Mouse (Mus musculus) limb, embryonic 14.5 days (tissue): ENCODE results near the gene Kdf1. TPM values are rescaled to one million over a fixed set of nuclear protein-coding genes. Genes with fewer than 3 reads are reported as not detected.

Experiments used
- ATAC-seq: fragments of 200-750 bp; cut with Nextera tagmentation; 2 replicates; pipeline ENCODE4 v1.8.0; 2017; ENCODE audit warnings: low read depth, moderate number of reproducible peaks, moderate TSS enrichment; ENCODE audit not compliant: low FRiP score
- DNase-seq: peaks from one replicate; pipeline ENCODE4 v3.0.0-alpha.2; 2015; ENCODE audit warnings: low spot score
- H3K27ac ChIP-seq: fragments of 300-500 bp; sonication (generic); replicated peaks from 2 replicates; pipeline ENCODE4 v1.5.1; 2014; ENCODE audit warnings: low read depth, mild to moderate bottlenecking, low read length, moderate library complexity, mixed read lengths
- H3K27me3 ChIP-seq: fragments of 300-500 bp; sonication (generic); 2 replicates; pipeline ENCODE4 v1.6.1; 2014; ENCODE audit warnings: low read length, mixed read lengths; ENCODE audit not compliant: control insufficient read depth, insufficient read depth
- H3K36me3 ChIP-seq: fragments of 300-500 bp; sonication (generic); 2 replicates; pipeline ENCODE4 v1.6.1; 2014; ENCODE audit warnings: mild to moderate bottlenecking, low read length, moderate library complexity, mixed read lengths; ENCODE audit not compliant: control insufficient read depth, insufficient read depth
- H3K4me1 ChIP-seq: fragments of 300-500 bp; sonication (generic); 2 replicates; pipeline ENCODE4 v1.6.1; 2014; ENCODE audit warnings: antibody characterized with exemption, low read length, mixed read lengths; ENCODE audit not compliant: control insufficient read depth, insufficient read depth
- H3K4me2 ChIP-seq: fragments of 300-500 bp; sonication (generic); replicated peaks from 2 replicates; pipeline ENCODE4 v1.6.1; 2014; ENCODE audit warnings: low read depth, mild to moderate bottlenecking, low read length, moderate library complexity; ENCODE audit not compliant: severe bottlenecking
- H3K4me3 ChIP-seq: fragments of 300-500 bp; sonication (generic); replicated peaks from 2 replicates; pipeline ENCODE4 v1.5.1; 2014; ENCODE audit warnings: low read length
- H3K9ac ChIP-seq: fragments of 300-500 bp; sonication (generic); 2 replicates; pipeline ENCODE4 v1.6.1; 2014; ENCODE audit warnings: mild to moderate bottlenecking, low read depth, low read length, moderate library complexity; ENCODE audit not compliant: severe bottlenecking
- H3K9me3 ChIP-seq: fragments of 300-500 bp; sonication (generic); 2 replicates; pipeline ENCODE4 v1.6.1; 2016; ENCODE audit warnings: low read length; ENCODE audit not compliant: control insufficient read depth
- POLR2A ChIP-seq: fragments of 200-500 bp; IDR thresholded peaks from 2 replicates; pipeline ENCODE4 v1.8.0; 2012; ENCODE audit warnings: inconsistent platforms, mild to moderate bottlenecking, moderate library complexity, borderline replicate concordance; ENCODE audit not compliant: insufficient read depth, insufficient read length; ENCODE audit errors: extremely low read depth
- WGBS: fragments of 180-500 bp; shearing (Covaris S2); extraction: QIAGEN DNeasy Blood & Tissue Kit; methylation state at CpG from one replicate; pipeline ENCODE4 v1.1.7; 2014; 5-methylcytosine and 5-hydroxymethylcytosine counted together
- microRNA-seq: library from miRNA; unstranded; fragments of <30 nt; microRNA quantifications from one replicate; pipeline ENCODE4, GENCODE M21; 2016
- polyA plus RNA-seq, 2 experiments: library from polyadenylated mRNA; depleted of rRNA in 1 of 2; stranded (reverse) in 1 of 2; unstranded in 1 of 2; fragments of >200 nt; fragmentation: Nextera tagmentation in 1 of 2; extraction: Ambion mirVana in 1 of 2; gene quantifications; 2 replicates each; pipeline versions ENCODE4 v1.2.1 to v1.2.3; 2012 to 2014

The Kdf1 gene
- polyA plus RNA-seq, 2 experiments: 7.1 to 13.5 TPM

DNA sequence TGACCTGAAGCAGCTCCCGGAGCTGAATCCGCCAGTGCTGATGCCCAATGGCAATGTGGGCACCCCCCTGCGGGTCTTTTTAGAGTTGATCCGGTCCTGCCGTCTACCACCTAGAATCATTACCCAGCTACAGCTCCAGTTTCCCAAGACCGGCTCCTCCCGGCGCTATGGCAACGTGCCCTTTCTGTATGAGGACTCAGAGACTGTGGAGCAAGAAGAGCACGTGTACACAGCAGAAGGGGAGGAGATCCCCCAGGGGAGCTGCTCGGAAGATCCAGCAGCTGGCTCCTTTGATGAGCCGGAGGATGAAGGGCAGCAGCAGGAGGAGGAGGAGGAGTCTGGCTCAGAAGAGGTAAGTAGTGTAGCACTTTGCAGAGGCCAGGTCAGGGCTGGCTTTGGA lies 59.2 kb downstream of the Kdf1 start:
- no peak overlapping the region for H3K4me3 ChIP-seq
- no peak overlapping the region for H3K9ac ChIP-seq
- no peak overlapping the region for H3K4me2 ChIP-seq
- ATAC-seq (no peak), DNase-seq (no peak)
- H3K4me1 ChIP-seq: peaks cover 5% of the 10 kb centered on the region
- peaks cover 45% of the 10 kb centered on the region for H3K36me3 ChIP-seq
- 79% methylated on average over 12 of the region's 12 CpGs for WGBS
- TF ChIP-seq POLR2A: no peak
- H3K9me3 ChIP-seq: no peaks in the 10 kb centered on the region
- H3K27ac ChIP-seq: no peak overlapping the region
- H3K27me3 ChIP-seq: no peaks in the 10 kb centered on the region

Small RNA genes within 50 kb of the gene (microRNA-seq; reads per million reads assigned to microRNA genes)
- not detected for gene Gm23158

Other genes with a start within 250 kb of the Kdf1 start
- 101 and 119 TPM in 2 replicates for gene Tmem222, start 241.2 kb upstream of the Kdf1 start, polyA plus RNA-seq (2012; rRNA removed)
- 81.6 and 84.1 TPM in 2 replicates for gene Tmem222, start 241.2 kb upstream of the Kdf1 start, polyA plus RNA-seq (2014; fragmentation: Nextera tagmentation; extraction: Ambion mirVana)
- 27.8 and 35.9 TPM in 2 replicates for gene Wdtc1, start 165.5 kb upstream of the Kdf1 start, polyA plus RNA-seq (2012; rRNA removed)
- gene Wdtc1, start 165.5 kb upstream of the Kdf1 start, polyA plus RNA-seq (2014; fragmentation: Nextera tagmentation; extraction: Ambion mirVana): 17.6 and 18.6 TPM in 2 replicates
- gene Slc9a1, start 149.3 kb upstream of the Kdf1 start, polyA plus RNA-seq (2012; rRNA removed): 36.7 and 46.7 TPM in 2 replicates
- 11.4 and 11.5 TPM in 2 replicates for gene Slc9a1, start 149.3 kb upstream of the Kdf1 start, polyA plus RNA-seq (2014; fragmentation: Nextera tagmentation; extraction: Ambion mirVana)
- gene Tent5b, start 38.8 kb upstream of the Kdf1 start, polyA plus RNA-seq (2012; rRNA removed): 0.80 and 1.0 TPM in 2 replicates
- gene Tent5b, start 38.8 kb upstream of the Kdf1 start, polyA plus RNA-seq (2014; fragmentation: Nextera tagmentation; extraction: Ambion mirVana): 1.4 and 1.7 TPM in 2 replicates
- 5.4 and 7.1 TPM in 2 replicates for gene Trnp1, start 20.4 kb upstream of the Kdf1 start, polyA plus RNA-seq (2012; rRNA removed)
- gene Trnp1, start 20.4 kb upstream of the Kdf1 start, polyA plus RNA-seq (2014; fragmentation: Nextera tagmentation; extraction: Ambion mirVana): 5.0 and 6.1 TPM in 2 replicates
- 141 and 184 TPM in 2 replicates for gene Nudc, start 27.0 kb downstream of the Kdf1 start, polyA plus RNA-seq (2012; rRNA removed)
- 180 and 197 TPM in 2 replicates for gene Nudc, start 27.0 kb downstream of the Kdf1 start, polyA plus RNA-seq (2014; fragmentation: Nextera tagmentation; extraction: Ambion mirVana)
- 0.05 TPM in 1 of 2 replicates, not detected in the other for gene Nr0b2, start 34.4 kb downstream of the Kdf1 start, polyA plus RNA-seq (2012; rRNA removed)
- 0.17 TPM in 1 of 2 replicates, not detected in the other for gene Nr0b2, start 34.4 kb downstream of the Kdf1 start, polyA plus RNA-seq (2014; fragmentation: Nextera tagmentation; extraction: Ambion mirVana)
- gene Gpatch3, start 55.8 kb downstream of the Kdf1 start, polyA plus RNA-seq (2012; rRNA removed): 8.0 and 8.4 TPM in 2 replicates
- 8.1 and 9.2 TPM in 2 replicates for gene Gpatch3, start 55.8 kb downstream of the Kdf1 start, polyA plus RNA-seq (2014; fragmentation: Nextera tagmentation; extraction: Ambion mirVana)
- gene Gpn2, start 65.4 kb downstream of the Kdf1 start, polyA plus RNA-seq (2012; rRNA removed): 33.2 and 42.0 TPM in 2 replicates
- gene Gpn2, start 65.4 kb downstream of the Kdf1 start, polyA plus RNA-seq (2014; fragmentation: Nextera tagmentation; extraction: Ambion mirVana): 17.6 and 19.6 TPM in 2 replicates
- gene Sfn, start 83.2 kb downstream of the Kdf1 start, polyA plus RNA-seq (2012; rRNA removed): 112 and 139 TPM in 2 replicates
- 243 and 295 TPM in 2 replicates for gene Sfn, start 83.2 kb downstream of the Kdf1 start, polyA plus RNA-seq (2014; fragmentation: Nextera tagmentation; extraction: Ambion mirVana)
- 38.0 and 46.5 TPM in 2 replicates for gene Zdhhc18, start 131.2 kb downstream of the Kdf1 start, polyA plus RNA-seq (2012; rRNA removed)
- 4.0 and 7.0 TPM in 2 replicates for gene Zdhhc18, start 131.2 kb downstream of the Kdf1 start, polyA plus RNA-seq (2014; fragmentation: Nextera tagmentation; extraction: Ambion mirVana)
- gene Pigv, start 153.7 kb downstream of the Kdf1 start, polyA plus RNA-seq (2012; rRNA removed): 12.2 and 13.7 TPM in 2 replicates
- gene Pigv, start 153.7 kb downstream of the Kdf1 start, polyA plus RNA-seq (2014; fragmentation: Nextera tagmentation; extraction: Ambion mirVana): 10.9 and 12.5 TPM in 2 replicates
- gene Arid1a, start 237.8 kb downstream of the Kdf1 start, polyA plus RNA-seq (2012; rRNA removed): 70.8 and 87.1 TPM in 2 replicates
- gene Arid1a, start 237.8 kb downstream of the Kdf1 start, polyA plus RNA-seq (2014; fragmentation: Nextera tagmentation; extraction: Ambion mirVana): 33.3 and 40.8 TPM in 2 replicates